Mouse (Mus musculus) embryo, embryonic 9.5 days (tissue): ENCODE measurements around the gene Ccn1.

ENCODE experiments used
- DNase-seq: peaks from one replicate; pipeline ENCODE4 v3.0.0-alpha.2; 2017; ENCODE audit errors: extremely low spot score

The Ccn1 gene

DNA sequence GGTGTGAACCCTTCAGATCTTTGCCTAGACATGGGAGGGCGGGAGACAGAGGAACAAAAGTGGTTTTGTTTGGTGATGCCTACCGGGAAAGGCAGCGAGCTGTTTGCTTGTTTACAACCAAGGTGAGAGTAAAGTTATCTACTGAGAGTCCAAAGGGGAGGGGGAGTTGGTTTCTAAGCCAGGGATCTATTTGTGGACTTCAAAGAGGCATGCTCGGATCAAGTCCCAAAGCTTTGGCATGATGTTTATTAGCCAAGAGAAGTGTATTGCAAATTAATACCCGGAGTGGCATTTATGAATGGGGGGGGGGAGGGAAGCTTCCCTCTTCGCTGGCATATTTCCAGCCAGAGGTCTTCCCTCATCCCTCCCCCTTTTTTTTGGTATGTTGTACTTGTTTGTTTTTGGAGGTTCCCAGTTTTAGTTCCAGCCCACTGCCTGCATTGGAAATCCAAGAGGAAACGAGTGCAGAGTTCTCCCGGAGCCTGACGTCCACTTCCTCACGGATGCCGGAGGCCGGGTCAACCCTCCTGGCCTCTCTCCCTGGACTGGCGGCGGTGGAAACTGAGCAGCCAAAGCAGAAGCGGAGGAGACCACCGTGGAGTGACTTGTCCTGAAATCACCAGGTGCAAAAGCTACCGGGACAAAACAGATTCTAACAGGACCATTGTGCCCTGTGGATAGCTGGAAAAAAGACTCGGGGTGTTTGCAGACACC is 674 bp upstream of the Ccn1 start:
- peak; percentile 69 for DNase-seq

DNA sequence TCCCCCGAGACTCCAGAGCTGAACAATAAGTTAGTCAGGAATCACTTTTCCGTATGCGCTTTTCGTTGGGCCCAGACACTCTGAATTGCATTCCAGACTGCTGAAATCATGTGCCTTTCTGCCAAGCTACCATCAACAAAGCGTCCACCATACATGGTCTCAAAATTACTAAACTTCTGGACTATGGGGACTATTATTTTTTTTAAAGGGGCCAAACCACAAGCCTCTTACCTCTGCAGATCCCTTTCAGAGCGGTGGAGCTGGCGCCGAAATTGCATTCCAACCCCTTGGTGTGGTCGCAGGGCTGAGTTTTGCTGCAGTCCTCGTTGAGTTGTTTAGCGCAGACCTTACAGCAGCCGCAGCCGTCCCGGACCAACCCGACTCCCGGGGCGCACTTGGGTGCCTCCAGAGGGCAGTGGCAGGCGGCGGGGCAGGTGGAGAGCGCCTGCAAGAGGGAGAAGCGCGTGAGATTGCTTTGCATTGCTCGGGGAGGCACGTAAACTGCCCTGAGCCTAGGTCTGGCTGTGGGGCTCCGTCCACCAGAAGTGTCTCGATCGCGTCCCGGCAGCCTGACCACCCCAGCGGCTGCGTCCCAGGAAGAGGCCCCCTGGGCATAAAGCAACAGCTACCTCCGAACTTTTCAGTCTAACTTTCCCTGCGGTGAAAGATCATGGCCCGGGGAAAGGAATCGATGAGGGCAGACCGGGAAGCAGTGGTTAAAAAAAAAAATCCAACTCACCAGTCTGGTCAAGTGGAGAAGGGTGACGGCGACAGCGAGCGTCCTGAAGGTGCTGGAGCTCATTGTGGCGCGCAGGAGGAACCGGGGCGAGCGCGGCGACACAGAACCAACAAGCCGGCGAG is 560 bp downstream of the Ccn1 start:
- peak; percentile 77 for DNase-seq

DNA sequence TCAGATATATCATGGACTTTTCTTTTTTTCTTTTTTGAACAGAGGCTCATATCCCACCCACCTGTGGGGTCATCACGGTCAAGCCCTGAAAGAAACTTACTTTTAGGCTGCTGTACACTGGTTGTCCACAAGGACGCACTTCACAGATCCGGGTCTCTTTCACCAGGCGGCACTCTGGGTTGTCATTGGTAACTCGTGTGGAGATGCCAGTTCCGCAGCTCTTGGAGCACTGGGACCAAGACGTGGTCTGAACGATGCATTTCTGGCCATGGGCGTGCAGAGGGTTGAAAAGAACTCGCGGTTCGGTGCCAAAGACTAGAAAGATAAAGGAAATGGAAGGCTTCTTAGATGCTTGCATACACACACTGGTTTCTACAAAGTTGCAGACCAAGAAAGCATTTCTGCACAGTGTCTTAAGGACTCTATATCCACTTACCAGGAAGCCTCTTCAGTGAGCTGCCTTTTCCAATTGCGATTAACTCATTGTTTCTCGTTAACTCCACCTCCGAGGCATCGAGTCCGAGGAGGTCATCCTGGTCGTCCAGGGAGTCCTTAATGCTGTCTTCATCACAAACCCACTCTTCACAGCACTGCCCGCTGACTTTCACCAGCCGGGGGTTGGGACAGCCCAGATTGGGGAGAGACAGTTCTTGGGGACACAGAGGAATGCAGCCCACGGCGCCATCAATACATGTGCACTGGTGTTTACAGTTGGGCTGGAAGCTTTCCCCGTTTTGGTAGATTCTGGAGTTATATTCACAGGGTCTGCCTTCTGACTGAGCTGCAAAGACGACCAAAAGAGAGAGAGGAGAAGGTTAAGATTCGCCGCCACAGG is 1.5 kb downstream of the Ccn1 start:
- peak; percentile 57 for DNase-seq

GRCm38 (mm10) chr3:145647416-145647815 is 2.4 kb downstream of the Ccn1 start:
- no peak for DNase-seq

DNA sequence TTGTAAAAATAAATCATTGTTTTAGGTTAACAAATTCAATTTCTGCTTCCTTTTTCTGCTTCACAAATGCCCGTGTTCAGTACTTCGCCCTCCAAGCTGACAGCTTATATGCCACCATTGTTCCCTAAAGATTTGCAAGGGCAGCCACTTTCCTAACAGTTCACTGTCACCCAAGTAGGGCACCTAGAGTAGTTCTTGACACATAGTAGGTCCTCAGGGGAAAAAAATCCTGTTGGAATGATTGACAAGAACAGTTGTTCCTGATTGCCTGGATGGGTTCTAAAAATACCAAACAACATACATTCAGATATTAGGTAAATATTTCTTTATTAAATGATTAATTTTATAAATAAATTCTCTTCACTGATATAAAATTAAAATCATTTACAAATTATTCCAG is 3.1 kb downstream of the Ccn1 start:
- DNase-seq, result peak; percentile 22

- DNase-seq, result peak; percentile 49
These were observed 3.8 kb downstream of the Ccn1 start for GRCm38 (mm10) chr3:145646009-145646408.

DNA sequence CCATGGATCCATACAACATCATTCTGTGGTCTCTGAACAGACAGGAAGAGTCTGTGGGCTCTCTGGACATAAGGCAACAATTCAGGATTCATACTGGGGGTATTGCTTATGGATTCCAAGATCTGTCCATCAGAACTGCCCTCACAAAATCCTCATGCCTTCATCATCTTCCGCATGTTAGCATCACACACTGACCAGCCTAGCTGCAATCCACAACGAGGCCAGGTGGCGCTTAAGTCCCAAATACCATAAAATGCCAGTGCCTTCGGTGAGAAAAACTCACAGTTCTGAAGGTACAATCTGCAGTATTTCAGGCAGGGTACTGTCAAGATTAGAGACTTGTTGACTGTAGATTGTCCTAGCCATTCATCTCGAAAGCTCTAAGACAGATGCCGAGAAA is 4.3 kb downstream of the Ccn1 start:
- no peak for DNase-seq

- DNase-seq, result no peak
These were observed 6.9 kb downstream of the Ccn1 start for GRCm38 (mm10) chr3:145642861-145643260.

DNA sequence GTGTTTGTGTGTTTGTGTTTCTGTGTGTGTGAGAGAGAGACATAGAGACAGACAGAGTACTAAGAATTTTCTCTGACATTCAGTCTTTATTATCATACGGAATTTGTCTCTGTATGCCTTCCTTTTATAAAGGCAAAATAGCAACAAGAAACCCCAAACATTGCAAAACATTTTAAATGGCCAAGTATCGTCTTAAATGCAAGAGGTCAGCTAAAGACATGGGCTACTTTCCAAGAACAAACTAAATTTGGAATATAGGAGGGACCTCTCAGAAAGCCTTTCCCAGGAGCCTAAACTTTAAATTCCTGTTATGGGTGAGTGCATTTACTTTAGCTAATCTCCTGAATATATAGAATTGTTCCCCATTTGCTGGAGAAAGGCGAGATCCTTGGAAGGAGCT is 7.9 kb downstream of the Ccn1 start:
- no peak for DNase-seq

- no peak for DNase-seq
These were observed 8.6 kb downstream of the Ccn1 start for GRCm38 (mm10) chr3:145641036-145641685.

- DNase-seq, result no peak
These were observed 9.2 kb downstream of the Ccn1 start for GRCm38 (mm10) chr3:145640583-145640982.

GRCm38 (mm10) chr3:145640170-145640569 is 9.6 kb downstream of the Ccn1 start:
- DNase-seq, result no peak

GRCm38 (mm10) chr3:145634002-145634710 is 15.6 kb downstream of the Ccn1 start:
- DNase-seq, result no peak

GRCm38 (mm10) chr3:145632888-145633287 is 16.9 kb downstream of the Ccn1 start:
- no peak for DNase-seq

GRCm38 (mm10) chr3:145628643-145629042 is 21.1 kb downstream of the Ccn1 start:
- DNase-seq, result no peak

DNA sequence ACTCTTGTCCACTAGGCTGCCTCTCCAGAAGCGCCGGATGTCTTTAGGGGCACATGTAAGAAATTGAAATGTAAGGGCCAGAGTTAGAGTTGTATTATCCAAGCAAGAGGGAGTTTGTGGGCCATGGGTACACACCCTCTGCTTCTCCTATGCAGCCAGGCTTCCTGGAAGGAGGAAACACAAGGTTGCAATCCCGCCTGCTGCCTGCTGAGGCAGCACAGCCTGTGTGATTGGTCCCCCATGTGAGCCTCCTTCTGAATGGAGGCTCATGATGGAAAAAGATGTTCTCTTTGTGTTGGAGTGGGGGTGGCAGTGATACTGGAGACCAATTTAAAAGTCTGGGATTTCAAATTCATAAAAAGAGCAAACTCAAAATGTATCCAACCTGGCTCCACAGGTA is 22.0 kb downstream of the Ccn1 start:
- DNase-seq, result peak; percentile 32

DNA sequence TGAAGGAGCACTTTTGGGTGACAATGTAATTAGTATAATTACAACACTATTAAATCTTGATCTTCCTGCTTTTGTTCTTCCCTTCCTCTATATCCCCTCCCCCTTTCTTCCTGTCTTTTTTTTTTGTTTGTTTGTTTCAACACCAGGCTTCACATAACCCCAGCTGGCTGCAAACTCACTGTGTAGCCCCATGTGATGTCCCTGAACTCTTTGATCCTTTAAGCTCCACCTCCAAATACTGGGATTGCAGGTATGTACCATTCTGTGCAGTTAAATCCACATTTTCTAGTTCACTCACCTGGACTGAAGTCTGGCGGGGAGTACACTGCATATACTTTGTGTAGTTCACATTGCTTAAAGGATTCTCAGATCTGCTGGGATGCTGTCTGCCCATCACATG is 23.7 kb downstream of the Ccn1 start:
- DNase-seq, result no peak

- no peak for DNase-seq
These were observed 24.2 kb downstream of the Ccn1 start for GRCm38 (mm10) chr3:145625546-145625945.

- no peak for DNase-seq
These were observed 25.0 kb downstream of the Ccn1 start for GRCm38 (mm10) chr3:145624786-145625185.

DNA sequence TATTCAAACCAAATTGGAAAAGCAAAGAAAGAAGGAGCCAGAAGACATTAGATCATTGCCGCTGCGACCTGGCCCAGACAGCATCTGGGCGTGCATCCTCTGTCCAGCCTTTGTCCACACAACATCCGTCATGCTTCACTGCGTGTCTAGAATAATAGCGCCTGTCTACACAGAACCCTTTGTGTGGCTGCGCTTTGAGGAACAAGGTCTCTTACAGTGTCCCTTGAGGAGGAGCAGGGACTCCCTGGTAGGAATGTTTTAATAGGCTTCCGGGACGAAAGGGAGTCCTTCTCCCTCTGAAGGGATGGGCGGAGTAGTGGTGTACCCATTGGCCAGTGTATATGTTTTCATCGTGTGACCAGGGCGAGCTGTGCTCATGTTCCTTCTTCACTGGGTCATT is 26.7 kb downstream of the Ccn1 start:
- DNase-seq, result no peak

GRCm38 (mm10) chr3:145621209-145621608 is 28.6 kb downstream of the Ccn1 start:
- no peak for DNase-seq
